Mouse (Mus musculus) liver, embryonic 13.5 days (tissue): ENCODE results near the gene Mogat2. TPM values are rescaled to one million over a fixed set of nuclear protein-coding genes. Genes with fewer than 3 reads are reported as not detected.

Experiments used
- ATAC-seq: fragments of 200-750 bp; cut with Nextera tagmentation; 2 replicates; pipeline ENCODE4 v1.8.0; 2017; ENCODE audit warnings: low read depth, mild to moderate bottlenecking, moderate number of reproducible peaks, moderate library complexity
- DNase-seq: peaks from one replicate; pipeline ENCODE4 v3.0.0; 2022
- H3K27ac ChIP-seq: fragments of 300-500 bp; sonication (generic); 2 replicates; pipeline ENCODE4 v1.5.1; 2015; ENCODE audit warnings: moderate library complexity, mild to moderate bottlenecking, inconsistent platforms
- H3K27me3 ChIP-seq: fragments of 300-500 bp; sonication (generic); 2 replicates; pipeline ENCODE4 v1.6.1; 2015; ENCODE audit warnings: mild to moderate bottlenecking, inconsistent platforms
- H3K36me3 ChIP-seq: fragments of 300-500 bp; sonication (generic); 2 replicates; pipeline ENCODE4 v1.6.1; 2015; ENCODE audit warnings: mild to moderate bottlenecking, inconsistent platforms
- H3K4me1 ChIP-seq: fragments of 300-500 bp; sonication (generic); replicated peaks from 2 replicates; pipeline ENCODE4 v1.6.1; 2015; ENCODE audit warnings: inconsistent platforms
- H3K4me2 ChIP-seq: fragments of 300-500 bp; sonication (generic); 2 replicates; pipeline ENCODE4 v1.6.1; 2015; ENCODE audit warnings: inconsistent platforms, mild to moderate bottlenecking, moderate library complexity
- H3K4me3 ChIP-seq: fragments of 300-500 bp; sonication (generic); replicated peaks from 2 replicates; pipeline ENCODE4 v1.5.1; 2015; ENCODE audit warnings: mild to moderate bottlenecking, inconsistent platforms
- H3K9ac ChIP-seq: fragments of 300-500 bp; sonication (generic); 2 replicates; pipeline ENCODE4 v1.6.1; 2015; ENCODE audit warnings: mild to moderate bottlenecking, inconsistent platforms
- H3K9me3 ChIP-seq: fragments of 300-500 bp; sonication (generic); replicated peaks from 2 replicates; pipeline ENCODE4 v1.6.1; 2016; ENCODE audit warnings: inconsistent platforms
- WGBS: fragments of 180-500 bp; shearing (Covaris S2); methylation state at CpG from one replicate; pipeline ENCODE4 v1.1.7; 2015; ENCODE audit not compliant: insufficient replicate concordance; 5-methylcytosine and 5-hydroxymethylcytosine counted together
- polyA plus RNA-seq: library from polyadenylated mRNA; unstranded; fragments of >200 nt; fragmentation: Nextera tagmentation; extraction: Ambion mirVana; gene quantifications from 2 replicates; pipeline ENCODE4 v1.2.1, GENCODE M21; 2015

The Mogat2 gene
- polyA plus RNA-seq, 1 experiment from 2014 or later = 35.9 TPM

GRCm38 (mm10) chr7:99177386-99177785 is 61.0 kb downstream of the Mogat2 start:
- Histone ChIP-seq H3K27me3 (peaks cover 21% of the 10 kb centered on the region), H3K27ac (no peak overlapping the region), H3K36me3 (no peaks in the 10 kb centered on the region), H3K4me2 (no peak overlapping the region), H3K9me3 (no peaks in the 10 kb centered on the region), H3K4me1 (peaks cover 27% of the 10 kb centered on the region), H3K9ac (no peak overlapping the region), H3K4me3 (no peak overlapping the region)
- DNase-seq (no peak), ATAC-seq (no peak)
- 65% methylated on average over 5 of the region's 5 CpGs for WGBS

GRCm38 (mm10) chr7:99175666-99176065 is 62.8 kb downstream of the Mogat2 start:
- no peaks in the 10 kb centered on the region for H3K36me3 ChIP-seq
- H3K9ac ChIP-seq = no peak overlapping the region
- DNase-seq (no peak), ATAC-seq (no peak)
- no peak overlapping the region for H3K27ac ChIP-seq
- peaks cover 32% of the 10 kb centered on the region for H3K4me1 ChIP-seq
- no peak overlapping the region for H3K4me2 ChIP-seq
- no peaks in the 10 kb centered on the region for H3K9me3 ChIP-seq
- H3K4me3 ChIP-seq = no peak overlapping the region
- WGBS = 69% methylated on average over 9 of the region's 9 CpGs
- H3K27me3 ChIP-seq = peaks cover 5% of the 10 kb centered on the region; the same call in 1 of the 2 replicates

GRCm38 (mm10) chr7:99175118-99175517 is 63.3 kb downstream of the Mogat2 start:
- Histone ChIP-seq H3K9me3 (no peaks in the 10 kb centered on the region), H3K4me3 (no peak overlapping the region), H3K4me2 (no peak overlapping the region), H3K4me1 (peaks cover 29% of the 10 kb centered on the region), H3K27me3 (0 out of 2 replicates have a peak, but pooled peaks cover 4% of the 10 kb centered on the region), H3K27ac (no peak overlapping the region), H3K9ac (no peak overlapping the region), H3K36me3 (no peaks in the 10 kb centered on the region)
- 63% methylated on average over 11 of the region's 11 CpGs for WGBS
- DNase-seq = no peak
- ATAC-seq = no peak

GRCm38 (mm10) chr7:99174006-99174405 is 64.4 kb downstream of the Mogat2 start:
- Histone ChIP-seq H3K4me2 (no peak overlapping the region), H3K9me3 (no peaks in the 10 kb centered on the region), H3K9ac (no peak overlapping the region), H3K27ac (no peak overlapping the region), H3K36me3 (no peaks in the 10 kb centered on the region), H3K27me3 (no peaks in the 10 kb centered on the region), H3K4me3 (no peak overlapping the region), H3K4me1 (peaks cover 34% of the 10 kb centered on the region)
- WGBS = 70% methylated on average over 4 of the region's 4 CpGs
- DNase-seq (no peak), ATAC-seq (no peak)

GRCm38 (mm10) chr7:99172898-99173297 is 65.5 kb downstream of the Mogat2 start:
- no peaks in the 10 kb centered on the region for H3K36me3 ChIP-seq
- H3K27me3 ChIP-seq = no peaks in the 10 kb centered on the region
- peaks cover 42% of the 10 kb centered on the region for H3K4me1 ChIP-seq
- H3K4me2 ChIP-seq = no peak overlapping the region
- no peak for DNase-seq
- H3K4me3 ChIP-seq = no peak overlapping the region
- no peak for ATAC-seq
- no peak overlapping the region for H3K27ac ChIP-seq
- no peak overlapping the region for H3K9ac ChIP-seq
- no peaks in the 10 kb centered on the region for H3K9me3 ChIP-seq
- WGBS = 62% methylated on average over 6 of the region's 6 CpGs

- Histone ChIP-seq H3K4me3 (no peak overlapping the region), H3K36me3 (no peaks in the 10 kb centered on the region), H3K27ac (no peak overlapping the region), H3K9ac (no peak overlapping the region), H3K9me3 (no peaks in the 10 kb centered on the region), H3K4me1 (peaks cover 48% of the 10 kb centered on the region), H3K27me3 (no peaks in the 10 kb centered on the region), H3K4me2 (no peak overlapping the region)
- DNase-seq (no peak), ATAC-seq (no peak)
- whole genome bisulfite sequencing = 50% methylated on average over 10 of the region's 10 CpGs
These were observed 66.5 kb downstream of the Mogat2 start for GRCm38 (mm10) chr7:99171730-99172463.

GRCm38 (mm10) chr7:99170519-99170918 is 67.9 kb downstream of the Mogat2 start:
- no peak overlapping the region for H3K4me3 ChIP-seq
- H3K9ac ChIP-seq = no peak overlapping the region
- H3K4me2 ChIP-seq = no peak overlapping the region
- H3K4me1 ChIP-seq = peaks cover 50% of the 10 kb centered on the region
- no peak for ATAC-seq
- H3K27ac ChIP-seq = no peak overlapping the region
- WGBS = 66% methylated on average over 6 of the region's 6 CpGs
- H3K36me3 ChIP-seq = no peaks in the 10 kb centered on the region
- H3K27me3 ChIP-seq = no peaks in the 10 kb centered on the region
- H3K9me3 ChIP-seq = no peaks in the 10 kb centered on the region
- no peak for DNase-seq

- Histone ChIP-seq H3K36me3 (no peaks in the 10 kb centered on the region), H3K4me1 (peaks cover 56% of the 10 kb centered on the region), H3K9ac (no peak overlapping the region), H3K27me3 (no peaks in the 10 kb centered on the region), H3K4me2 (no peak overlapping the region), H3K9me3 (no peaks in the 10 kb centered on the region), H3K27ac (0 out of 2 replicates have a peak overlapping the region, but pooled peaks have one; percentile 66), H3K4me3 (no peak overlapping the region)
- no peak for ATAC-seq
- DNase-seq = no peak
- 57% methylated on average over 9 of the region's 9 CpGs for WGBS
These were observed 68.6 kb downstream of the Mogat2 start for GRCm38 (mm10) chr7:99169717-99170403.

Other genes with a start within 250 kb of the Mogat2 start
- 8.9 and 9.0 TPM in 2 replicates for gene Uvrag, start 97.5 kb downstream of the Mogat2 start, polyA plus RNA-seq
- gene Dgat2, start 55.9 kb downstream of the Mogat2 start, polyA plus RNA-seq = 71.1 and 73.4 TPM in 2 replicates
- 0.10 TPM in 2 replicates for gene Map6, start 28.8 kb upstream of the Mogat2 start, polyA plus RNA-seq
- gene Serpinh1, start 114.6 kb upstream of the Mogat2 start, polyA plus RNA-seq = 127 TPM in 2 replicates
- 1.3 TPM in 2 replicates for gene Gdpd5, start 142.8 kb upstream of the Mogat2 start, polyA plus RNA-seq
- 0.12 and 0.21 TPM in 2 replicates for gene Klhl35, start 227.4 kb upstream of the Mogat2 start, polyA plus RNA-seq
- 741 and 746 TPM in 2 replicates for gene Rps3, start 245.1 kb upstream of the Mogat2 start, polyA plus RNA-seq